Mouse (Mus musculus): ENCODE measurements around the gene Irak2. TPM values are rescaled to one million over a fixed set of nuclear protein-coding genes. Genes with fewer than 3 reads are reported as not detected.

Gene Irak2
- polyA plus RNA-seq, 2 experiments: 4.9 to 27.0 TPM

GRCm38 (mm10) chr6:113672989-113673388 lies 34.7 kb downstream of the Irak2 start:
- no peak overlapping the region for H3K4me2 ChIP-seq (ENCODE audit: low read depth)
- WGBS (ENCODE audit: insufficient replicate concordance): 70% methylated on average over 6 of the region's 6 CpGs
- peaks cover 2% of the 10 kb centered on the region; the same call in 1 of the 2 replicates for H3K9me3 ChIP-seq (ENCODE audit: control insufficient read depth, low read length)
- TF ChIP-seq EP300 (IDR thresholded peaks at IDR 0.05; ENCODE audit: low read depth) (no peak), CTCF (IDR thresholded peaks at IDR 0.05; ENCODE audit: low read depth) (no peak)
- no peak overlapping the region for H3K9ac ChIP-seq (replicated peaks)
- no peaks in the 10 kb centered on the region; the same call in 1 of the 2 replicates for H3K36me3 ChIP-seq (replicated peaks; ENCODE audit: control insufficient read depth, insufficient read depth, low read depth)
- ATAC-seq (ENCODE audit: insufficient read depth): no peak
- H3K27me3 ChIP-seq (ENCODE audit: control insufficient read depth, insufficient read depth, low read length): no peaks in the 10 kb centered on the region
- H3K4me1 ChIP-seq (replicated peaks; ENCODE audit: control insufficient read depth in 2 of 2, insufficient read depth in 2 of 2, low read length in 1 of 2): peaks cover 4 to 8% of the 10 kb centered on the region in 2 experiments; a peak in 3 of 4 replicates
- H3K27ac ChIP-seq: no peak overlapping the region
- H3K4me3 ChIP-seq (ENCODE audit: insufficient read depth in 1 of 2, low read depth in 2 of 2, low read length in 2 of 2): no peak overlapping the region
- no peak for DNase-seq (ENCODE audit: low read depth in 3 of 3, low spot score in 3 of 3)

DNA sequence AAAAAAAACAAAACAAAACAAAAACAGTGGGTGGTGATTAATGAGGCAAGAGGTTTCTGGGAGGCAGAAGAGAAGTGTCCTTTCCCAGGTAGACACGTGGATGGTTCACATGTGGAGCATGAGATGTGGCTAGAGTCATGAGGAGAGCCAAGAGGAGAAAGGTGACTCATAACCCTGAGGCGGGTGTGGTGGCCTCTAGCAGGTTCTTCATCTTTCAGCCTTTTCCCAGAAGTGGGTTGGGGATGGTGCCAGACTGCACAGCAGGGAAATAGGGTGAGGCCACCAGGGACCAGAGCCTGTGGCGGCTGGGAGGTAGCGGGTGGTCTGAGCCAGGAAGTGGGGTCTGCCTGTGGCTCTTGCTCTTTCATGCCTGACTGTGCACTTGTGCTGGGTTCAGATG lies 37.0 kb downstream of the Irak2 start:
- no peak for TF ChIP-seq CTCF (IDR thresholded peaks at IDR 0.05; ENCODE audit: low read depth)
- no peak for ATAC-seq (ENCODE audit: insufficient read depth)
- Histone ChIP-seq H3K27ac (no peak overlapping the region), H3K9me3 (ENCODE audit: control insufficient read depth, low read length) (peaks cover 2% of the 10 kb centered on the region; the same call in 1 of the 2 replicates), H3K36me3 (replicated peaks; ENCODE audit: control insufficient read depth, insufficient read depth, low read depth) (no peaks in the 10 kb centered on the region; the same call in 1 of the 2 replicates), H3K4me3 (ENCODE audit: insufficient read depth in 1 of 2, low read depth in 2 of 2, low read length in 2 of 2) (no peak overlapping the region), H3K9ac (replicated peaks) (no peak overlapping the region), H3K27me3 (ENCODE audit: control insufficient read depth, insufficient read depth, low read length) (no peaks in the 10 kb centered on the region), H3K4me2 (ENCODE audit: low read depth) (no peak overlapping the region), H3K4me1 (replicated peaks; ENCODE audit: control insufficient read depth in 2 of 2, insufficient read depth in 2 of 2, low read length in 1 of 2) (peaks cover 0 to 3% of the 10 kb centered on the region in 2 experiments; a peak in 1 of 4 replicates)
- WGBS (ENCODE audit: insufficient replicate concordance): 68% methylated on average over 4 of the region's 4 CpGs
- DNase-seq (ENCODE audit: low read depth in 3 of 3, low spot score in 3 of 3): no peak

GRCm38 (mm10) chr6:113675991-113676390 lies 37.7 kb downstream of the Irak2 start:
- H3K36me3 ChIP-seq (replicated peaks; ENCODE audit: control insufficient read depth, insufficient read depth, low read depth): no peaks in the 10 kb centered on the region; the same call in 1 of the 2 replicates
- H3K4me2 ChIP-seq (ENCODE audit: low read depth): no peak overlapping the region
- H3K9ac ChIP-seq (replicated peaks): no peak overlapping the region
- H3K4me3 ChIP-seq (ENCODE audit: insufficient read depth in 1 of 2, low read depth in 2 of 2, low read length in 2 of 2): no peak overlapping the region
- ATAC-seq (ENCODE audit: insufficient read depth): no peak
- no peak for DNase-seq (ENCODE audit: low read depth in 3 of 3, low spot score in 3 of 3)
- 78% methylated on average over 9 of the region's 9 CpGs for WGBS (ENCODE audit: insufficient replicate concordance)
- TF ChIP-seq CTCF (IDR thresholded peaks at IDR 0.05; ENCODE audit: low read depth) (no peak), EP300 (IDR thresholded peaks at IDR 0.05; ENCODE audit: low read depth) (no peak)
- H3K27me3 ChIP-seq (ENCODE audit: control insufficient read depth, insufficient read depth, low read length): no peaks in the 10 kb centered on the region
- H3K9me3 ChIP-seq (ENCODE audit: control insufficient read depth, low read length): peaks cover 2% of the 10 kb centered on the region; the same call in 1 of the 2 replicates
- peaks cover 0 to 4% of the 10 kb centered on the region in 2 experiments; a peak in 1 of 4 replicates for H3K4me1 ChIP-seq (replicated peaks; ENCODE audit: control insufficient read depth in 2 of 2, insufficient read depth in 2 of 2, low read length in 1 of 2)
- no peak overlapping the region for H3K27ac ChIP-seq

- no peak overlapping the region for H3K9ac ChIP-seq (replicated peaks)
- no peaks in the 10 kb centered on the region for H3K27me3 ChIP-seq (ENCODE audit: control insufficient read depth, insufficient read depth, low read length)
- peaks cover 0 to 8% of the 10 kb centered on the region in 2 experiments; a peak in 1 of 4 replicates for H3K4me1 ChIP-seq (replicated peaks; ENCODE audit: control insufficient read depth in 2 of 2, insufficient read depth in 2 of 2, low read length in 1 of 2)
- no peak overlapping the region for H3K4me3 ChIP-seq (ENCODE audit: insufficient read depth in 1 of 2, low read depth in 2 of 2, low read length in 2 of 2)
- no peak overlapping the region for H3K4me2 ChIP-seq (ENCODE audit: low read depth)
- ATAC-seq (ENCODE audit: insufficient read depth) (no peak), DNase-seq (ENCODE audit: low read depth in 3 of 3, low spot score in 3 of 3) (no peak)
- TF ChIP-seq EP300 (IDR thresholded peaks at IDR 0.05; ENCODE audit: low read depth) (no peak), CTCF (IDR thresholded peaks at IDR 0.05; ENCODE audit: low read depth) (no peak)
- H3K27ac ChIP-seq: no peak overlapping the region
- 72% methylated on average over 14 of the region's 14 CpGs for WGBS (ENCODE audit: insufficient replicate concordance)
- no peaks in the 10 kb centered on the region for H3K9me3 ChIP-seq (ENCODE audit: control insufficient read depth, low read length)
- no peaks in the 10 kb centered on the region; the same call in 1 of the 2 replicates for H3K36me3 ChIP-seq (replicated peaks; ENCODE audit: control insufficient read depth, insufficient read depth, low read depth)
Observed at GRCm38 (mm10) chr6:113677070-113677734, 38.9 kb downstream of the Irak2 start.

GRCm38 (mm10) chr6:113678246-113679012 lies 40.2 kb downstream of the Irak2 start:
- TF ChIP-seq EP300 (IDR thresholded peaks at IDR 0.05; ENCODE audit: low read depth): no peak
- no peak for TF ChIP-seq CTCF (IDR thresholded peaks at IDR 0.05; ENCODE audit: low read depth)
- ATAC-seq (ENCODE audit: insufficient read depth): no peak

More at GRCm38 (mm10) chr6:113678246-113679012, 40.2 kb downstream of the Irak2 start:
- Histone ChIP-seq H3K4me1 (replicated peaks; ENCODE audit: control insufficient read depth in 2 of 2, insufficient read depth in 2 of 2, low read length in 1 of 2) (peaks cover 0 to 8% of the 10 kb centered on the region in 2 experiments; a peak in 1 of 4 replicates), H3K36me3 (replicated peaks; ENCODE audit: control insufficient read depth, insufficient read depth, low read depth) (no peaks in the 10 kb centered on the region; the same call in 1 of the 2 replicates), H3K4me2 (ENCODE audit: low read depth) (no peak overlapping the region), H3K4me3 (ENCODE audit: insufficient read depth in 1 of 2, low read depth in 2 of 2, low read length in 2 of 2) (no peak overlapping the region), H3K9ac (replicated peaks) (no peak overlapping the region), H3K27ac (no peak overlapping the region), H3K9me3 (ENCODE audit: control insufficient read depth, low read length) (no peaks in the 10 kb centered on the region), H3K27me3 (ENCODE audit: control insufficient read depth, insufficient read depth, low read length) (no peaks in the 10 kb centered on the region)
- 76% methylated on average over 14 of the region's 14 CpGs for WGBS (ENCODE audit: insufficient replicate concordance)
- no peak for DNase-seq (ENCODE audit: low read depth in 3 of 3, low spot score in 3 of 3)
